Mouse (Mus musculus) ES-Bruce4 (cell line): ENCODE results near the gene Nes. TPM values are rescaled to one million over a fixed set of nuclear protein-coding genes. Genes with fewer than 3 reads are reported as not detected.

Experiments
- H3K27ac ChIP-seq: 2 replicates; pipeline ENCODE4 v1.5.1; 2012; ENCODE audit warnings: low read length, inconsistent platforms; ENCODE audit not compliant: insufficient read depth
- H3K27me3 ChIP-seq: 2 replicates; pipeline ENCODE4 v1.6.1; 2012; ENCODE audit warnings: mild to moderate bottlenecking, low read length, inconsistent platforms; ENCODE audit not compliant: control insufficient read depth, poor library complexity, insufficient read depth, severe bottlenecking
- H3K36me3 ChIP-seq: 2 replicates; pipeline ENCODE4 v1.6.1; 2012; ENCODE audit warnings: inconsistent platforms, mild to moderate bottlenecking, low read length, moderate library complexity; ENCODE audit not compliant: control insufficient read depth, poor library complexity, insufficient read depth, severe bottlenecking
- H3K4me1 ChIP-seq: one replicate; pipeline ENCODE4 v1.8.1; 2011; ENCODE audit warnings: low read length; ENCODE audit not compliant: control insufficient read depth, insufficient read depth
- H3K4me3 ChIP-seq: 2 replicates; pipeline ENCODE4 v1.5.1; 2011; ENCODE audit warnings: low read depth, mild to moderate bottlenecking, low read length
- H3K9ac ChIP-seq: 2 replicates; pipeline ENCODE4 v1.6.1; 2012; ENCODE audit warnings: low read depth, mild to moderate bottlenecking, inconsistent platforms; ENCODE audit not compliant: poor library complexity, severe bottlenecking
- H3K9me3 ChIP-seq: replicated peaks from 2 replicates; pipeline ENCODE4 v1.6.1; 2012; ENCODE audit warnings: mild to moderate bottlenecking, low read length, inconsistent platforms; ENCODE audit not compliant: control insufficient read depth, poor library complexity, insufficient read depth, severe bottlenecking
- CTCF ChIP-seq: IDR thresholded peaks from one replicate; pipeline ENCODE4 v1.8.1; 2011; ENCODE audit warnings: low read depth, low read length
- EP300 ChIP-seq: IDR thresholded peaks from 2 replicates; pipeline ENCODE4 v1.6.1; 2011; ENCODE audit warnings: low read depth, low read length; ENCODE audit not compliant: insufficient read depth
- POLR2A ChIP-seq: IDR thresholded peaks from one replicate; pipeline ENCODE4 v1.8.1; 2011; ENCODE audit warnings: low read length; ENCODE audit not compliant: insufficient read depth
- polyA plus RNA-seq: library from polyadenylated mRNA; stranded (reverse); fragments of >200 nt; gene quantifications from 2 replicates; pipeline ENCODE4 v1.2.4, GENCODE M21; 2011; ENCODE audit warnings: low read depth; ENCODE audit not compliant: missing spikeins, insufficient read depth, insufficient read length

The Nes gene
- polyA plus RNA-seq, 1 experiment: 34.5 TPM

DNA sequence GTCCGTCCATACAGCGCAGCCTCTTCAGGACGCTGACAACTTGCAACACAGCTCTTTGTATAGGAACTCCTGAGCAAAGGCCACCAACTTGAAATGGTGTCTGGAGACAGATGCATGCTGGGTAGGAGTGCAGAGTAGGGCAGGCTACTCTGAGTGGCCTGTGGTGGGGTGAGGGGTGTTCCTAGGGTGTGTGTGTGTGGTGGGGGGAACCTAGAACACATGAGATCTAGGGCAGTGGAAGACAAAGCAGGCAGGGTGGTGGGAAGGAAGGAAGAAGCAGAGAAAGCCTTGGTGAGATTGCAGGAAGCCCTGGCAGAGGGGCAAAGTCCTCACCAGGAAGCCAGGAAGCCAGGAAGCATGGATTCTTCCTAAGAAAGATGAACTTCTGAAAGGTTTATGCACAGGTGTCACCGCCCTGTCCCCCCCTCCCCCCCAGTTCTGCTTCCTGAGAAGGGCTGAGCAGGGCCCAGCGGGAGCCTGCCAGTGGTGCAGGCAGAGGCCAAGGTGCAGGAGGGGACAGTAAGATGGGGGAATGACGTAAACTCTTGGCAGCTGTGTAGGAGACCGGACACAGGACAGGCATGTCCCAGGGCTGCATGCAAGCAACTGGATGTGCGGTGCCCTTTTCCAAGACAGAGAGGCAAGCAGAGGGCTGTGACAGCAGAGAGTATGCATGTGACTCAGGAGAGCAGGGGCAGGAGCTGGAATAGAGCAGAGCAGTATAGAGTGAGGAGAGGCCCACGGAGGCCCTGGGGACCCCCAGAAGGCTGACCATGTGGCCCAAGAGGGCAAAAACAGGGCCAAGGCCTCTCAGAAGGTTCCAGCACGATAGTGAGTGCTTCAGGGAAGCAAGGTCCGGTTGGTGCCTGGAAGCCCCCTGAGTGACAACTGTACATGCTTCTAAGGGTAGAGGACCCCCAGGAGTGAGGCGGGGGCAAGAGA is 11.3 kb downstream of the Nes start:
- H3K4me1 ChIP-seq: peaks cover 3% of the 10 kb centered on the region
- TF ChIP-seq CTCF (no peak), EP300 (no peak), POLR2A (no peak)
- H3K27me3 ChIP-seq: 0 out of 2 replicates have a peak, but pooled peaks cover 5% of the 10 kb centered on the region
- no peaks in the 10 kb centered on the region for H3K9me3 ChIP-seq
- no peaks in the 10 kb centered on the region for H3K36me3 ChIP-seq
- H3K9ac ChIP-seq: no peak overlapping the region
- no peak overlapping the region for H3K27ac ChIP-seq
- no peak overlapping the region for H3K4me3 ChIP-seq

- TF ChIP-seq EP300 (peak; percentile 5; the same call in 1 of the 2 replicates), POLR2A (no peak), CTCF (no peak)
- Histone ChIP-seq H3K4me1 (peaks cover 3% of the 10 kb centered on the region), H3K4me3 (no peak overlapping the region), H3K9me3 (no peaks in the 10 kb centered on the region), H3K9ac (no peak overlapping the region), H3K27ac (no peak overlapping the region), H3K36me3 (no peaks in the 10 kb centered on the region), H3K27me3 (no peaks in the 10 kb centered on the region)
These were observed 12.1 kb downstream of the Nes start for GRCm38 (mm10) chr3:87982836-87983601.

DNA sequence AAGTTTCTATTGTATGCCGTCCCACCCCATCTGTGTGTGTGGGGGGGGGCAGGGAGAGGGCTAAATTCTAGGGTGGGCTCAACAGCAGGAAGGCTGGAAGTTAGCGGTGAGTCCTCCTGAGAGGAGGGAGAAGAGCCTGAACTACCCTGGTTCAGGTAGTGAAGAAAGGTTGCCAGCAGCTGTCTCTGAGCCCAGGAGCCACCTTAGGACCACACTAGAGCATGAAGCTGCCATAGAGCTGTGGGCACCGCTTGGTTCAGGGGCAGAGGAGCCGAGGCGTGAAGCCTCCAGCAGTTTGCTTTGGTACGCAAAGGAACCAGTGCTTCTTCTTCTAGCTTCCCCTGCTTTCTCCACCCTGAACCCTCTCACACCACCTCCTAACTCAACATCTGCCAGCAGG is 12.7 kb downstream of the Nes start:
- peaks cover 3% of the 10 kb centered on the region for H3K4me1 ChIP-seq
- H3K9me3 ChIP-seq: no peaks in the 10 kb centered on the region
- H3K27me3 ChIP-seq: no peaks in the 10 kb centered on the region
- H3K9ac ChIP-seq: no peak overlapping the region
- H3K4me3 ChIP-seq: no peak overlapping the region
- TF ChIP-seq POLR2A (no peak), EP300 (no peak), CTCF (no peak)
- H3K27ac ChIP-seq: no peak overlapping the region
- no peaks in the 10 kb centered on the region for H3K36me3 ChIP-seq

- Histone ChIP-seq H3K4me1 (peaks cover 3% of the 10 kb centered on the region), H3K9ac (no peak overlapping the region), H3K36me3 (no peaks in the 10 kb centered on the region), H3K4me3 (no peak overlapping the region), H3K27ac (no peak overlapping the region), H3K27me3 (no peaks in the 10 kb centered on the region), H3K9me3 (no peaks in the 10 kb centered on the region)
- no peak for TF ChIP-seq POLR2A
- TF ChIP-seq EP300: no peak
- TF ChIP-seq CTCF: no peak
These were observed 13.2 kb downstream of the Nes start for GRCm38 (mm10) chr3:87984094-87984493.

DNA sequence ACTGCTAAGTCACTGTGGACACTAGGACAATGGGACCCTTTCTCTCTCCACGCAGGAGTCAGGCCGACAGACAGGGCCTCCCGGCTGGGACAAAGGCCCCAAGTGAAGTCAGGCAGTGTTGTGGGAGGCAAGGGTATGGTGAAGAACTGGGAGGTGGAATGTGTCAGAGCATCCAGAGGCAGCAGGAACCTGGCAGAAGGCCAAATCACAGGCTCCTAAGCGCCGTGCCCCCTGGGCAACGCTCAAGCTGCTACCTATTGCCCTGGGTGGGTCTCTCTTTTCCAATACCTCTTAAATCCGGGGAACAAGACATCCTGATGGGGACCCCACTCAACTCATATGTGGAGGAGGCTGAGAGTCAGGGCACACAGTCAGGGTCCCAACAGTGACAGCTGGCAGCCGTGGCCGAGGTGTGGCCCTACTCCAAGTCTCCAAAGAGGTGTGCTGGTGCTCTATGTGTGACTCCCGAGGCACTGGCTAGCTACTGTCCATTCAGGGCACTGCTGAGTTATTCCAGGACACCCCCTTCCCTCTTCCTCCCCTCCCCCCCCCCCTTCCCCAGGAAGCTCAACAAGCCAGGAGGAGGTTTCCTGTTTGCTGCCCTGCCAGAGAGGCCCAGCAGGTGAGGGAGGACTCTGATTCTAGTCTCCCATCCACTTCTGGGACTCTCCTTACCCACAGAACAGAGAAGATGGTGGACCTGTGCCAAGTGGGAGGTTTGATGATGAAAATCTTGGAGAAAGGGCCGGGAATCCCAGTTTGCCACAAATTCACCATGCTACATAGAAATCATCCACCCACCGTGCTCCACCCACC is 14.8 kb downstream of the Nes start:
- TF ChIP-seq CTCF (no peak), POLR2A (no peak), EP300 (no peak)
- H3K4me3 ChIP-seq: no peak overlapping the region
- peaks cover 5% of the 10 kb centered on the region for H3K4me1 ChIP-seq
- no peaks in the 10 kb centered on the region for H3K9me3 ChIP-seq
- H3K27ac ChIP-seq: no peak overlapping the region
- H3K27me3 ChIP-seq: no peaks in the 10 kb centered on the region
- H3K36me3 ChIP-seq: no peaks in the 10 kb centered on the region
- H3K9ac ChIP-seq: no peak overlapping the region
